Mouse (Mus musculus) G1E (cell line): Measurements from ENCODE around the gene Ube2q1.

Experiments used
- CTCF ChIP-seq: IDR thresholded peaks from 2 replicates; pipeline ENCODE4 v1.5.1; 2012; ENCODE audit warnings: low read depth, low read length, inconsistent platforms, mixed read lengths
- GATA1 ChIP-seq: IDR thresholded peaks from 2 replicates; pipeline ENCODE4 v1.6.1; 2012; ENCODE audit warnings: borderline replicate concordance, low read length, inconsistent platforms, mixed read lengths
- GATA2 ChIP-seq: IDR thresholded peaks from 2 replicates; pipeline ENCODE4 v1.6.1; 2012; ENCODE audit warnings: low read depth, low read length, inconsistent platforms, borderline replicate concordance
- POLR2AphosphoS5 ChIP-seq: IDR thresholded peaks from 2 replicates; pipeline ENCODE4 v1.6.1; 2012; ENCODE audit warnings: low read depth, low read length, inconsistent platforms; ENCODE audit not compliant: insufficient replicate concordance
- TAL1 ChIP-seq: conservative IDR thresholded peaks from 2 replicates; pipeline ENCODE4 v1.6.1; 2012; ENCODE audit warnings: low read depth, low read length, inconsistent platforms, mixed read lengths

DNA sequence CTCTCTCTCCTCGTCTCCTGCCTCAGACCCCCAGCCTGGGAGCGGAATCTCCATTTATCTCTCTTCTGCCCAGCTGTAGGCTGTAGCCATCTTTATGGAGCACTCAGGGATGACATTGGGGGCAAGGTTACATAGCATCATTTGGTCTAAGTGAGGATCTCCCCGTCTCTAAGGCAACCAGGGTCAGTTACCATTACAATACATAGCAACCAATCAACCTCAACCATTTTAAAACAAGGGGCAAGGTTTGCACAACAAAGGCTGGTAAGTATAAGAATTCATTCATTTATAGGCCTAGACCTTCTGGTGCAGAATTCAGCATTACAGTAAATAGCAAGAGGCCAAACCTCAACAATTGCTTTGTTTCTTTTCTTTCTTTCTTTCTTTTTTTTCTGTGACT, 52.9 kb downstream of the Ube2q1 start:
- no peak for TF ChIP-seq CTCF
- TF ChIP-seq TAL1 = no peak
- no peak for TF ChIP-seq POLR2AphosphoS5
- no peak for TF ChIP-seq GATA1
- no peak for TF ChIP-seq GATA2
